Mouse (Mus musculus): ENCODE results near the gene Irf4. TPM values are rescaled to one million over a fixed set of nuclear protein-coding genes. Genes with fewer than 3 reads are reported as not detected.
A peak's percentile ranks its signal among the peaks of the same experiment; 100 is the strongest.

Gene Irf4
- polyA plus RNA-seq, 1 experiment from 2014 or later: 0.21 TPM

GRCm38 (mm10) chr13:30723858-30724257, 25.2 kb upstream of the Irf4 start:
- no peak overlapping the region for H3K27ac ChIP-seq
- H3K4me1 ChIP-seq (replicated peaks): peaks cover 16% of the 10 kb centered on the region
- no peak overlapping the region for H3K9ac ChIP-seq
- WGBS: 64% methylated on average over 8 of the region's 8 CpGs
- no peak for ATAC-seq (ENCODE audit: low FRiP score)
- no peaks in the 10 kb centered on the region for H3K9me3 ChIP-seq
- no peak overlapping the region for H3K4me3 ChIP-seq
- no peak overlapping the region for H3K4me2 ChIP-seq
- no peaks in the 10 kb centered on the region for H3K27me3 ChIP-seq
- no peaks in the 10 kb centered on the region for H3K36me3 ChIP-seq

- no peak overlapping the region for H3K27ac ChIP-seq
- no peaks in the 10 kb centered on the region for H3K9me3 ChIP-seq
- H3K4me3 ChIP-seq: no peak overlapping the region
- H3K4me1 ChIP-seq (replicated peaks): peaks cover 16% of the 10 kb centered on the region
- no peaks in the 10 kb centered on the region for H3K27me3 ChIP-seq
- WGBS: 23% methylated on average over 7 of the region's 7 CpGs
- H3K36me3 ChIP-seq: no peaks in the 10 kb centered on the region
- no peak for ATAC-seq (ENCODE audit: low FRiP score)
- H3K9ac ChIP-seq: 0 out of 2 replicates have a peak overlapping the region, but pooled peaks have one; percentile 29
- no peak overlapping the region for H3K4me2 ChIP-seq
These were observed 24.2 kb upstream of the Irf4 start for GRCm38 (mm10) chr13:30724691-30725271.

DNA sequence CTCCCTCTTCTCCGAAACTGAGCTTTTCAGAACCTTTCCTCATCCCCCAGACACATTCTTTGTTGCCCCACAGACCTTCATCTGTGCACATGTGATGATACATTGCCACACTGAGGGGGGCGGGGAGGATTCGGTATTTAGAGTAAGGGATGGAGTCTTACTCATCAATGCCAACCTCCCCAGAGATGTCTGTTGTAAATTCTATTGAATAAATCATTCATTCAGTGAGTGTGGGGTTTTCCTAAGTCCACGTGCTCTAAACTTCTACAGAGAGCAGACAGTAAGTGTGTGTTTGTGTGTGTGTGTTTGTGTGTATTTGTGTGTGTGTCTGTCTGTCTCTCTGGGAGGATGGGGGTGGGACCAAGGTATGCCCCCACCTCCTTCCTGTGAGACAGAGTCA, 22.1 kb upstream of the Irf4 start:
- H3K4me1 ChIP-seq (replicated peaks): peaks cover 16% of the 10 kb centered on the region
- H3K27ac ChIP-seq: no peak overlapping the region
- H3K27me3 ChIP-seq: no peaks in the 10 kb centered on the region
- H3K9me3 ChIP-seq: no peaks in the 10 kb centered on the region
- H3K9ac ChIP-seq: no peak overlapping the region
- ATAC-seq (ENCODE audit: low FRiP score): no peak
- H3K36me3 ChIP-seq: no peaks in the 10 kb centered on the region
- no peak overlapping the region for H3K4me3 ChIP-seq
- no peak overlapping the region for H3K4me2 ChIP-seq
- WGBS: 85% methylated on average over 4 of the region's 4 CpGs

DNA sequence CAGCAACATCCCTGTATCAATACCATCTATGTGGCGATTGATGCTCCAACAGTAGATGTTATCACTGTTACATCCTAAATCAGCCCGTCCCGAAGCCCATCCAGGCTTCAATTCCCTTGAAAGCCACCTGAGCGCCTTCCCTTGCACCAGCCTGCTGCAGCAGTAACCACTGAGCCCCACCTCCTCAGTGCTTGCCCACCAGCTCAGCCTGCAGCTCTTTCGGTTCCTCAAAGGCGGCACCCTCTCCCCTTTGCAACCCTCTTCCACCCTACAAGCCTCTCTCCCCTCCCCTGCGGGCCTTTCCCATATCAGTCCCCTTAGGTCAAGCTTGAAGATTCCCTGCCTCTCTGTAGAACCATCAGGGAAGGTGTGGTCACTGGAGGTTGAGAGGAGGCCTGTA, 20.9 kb upstream of the Irf4 start:
- H3K9me3 ChIP-seq: no peaks in the 10 kb centered on the region
- no peak overlapping the region for H3K4me3 ChIP-seq
- H3K27me3 ChIP-seq: no peaks in the 10 kb centered on the region
- no peak overlapping the region for H3K4me2 ChIP-seq
- WGBS: 92% methylated on average over 7 of the region's 7 CpGs
- no peak overlapping the region for H3K27ac ChIP-seq
- no peak for ATAC-seq (ENCODE audit: low FRiP score)
- no peak overlapping the region for H3K9ac ChIP-seq
- peaks cover 9% of the 10 kb centered on the region; the same call in 1 of the 2 replicates for H3K4me1 ChIP-seq (replicated peaks)
- H3K36me3 ChIP-seq: no peaks in the 10 kb centered on the region

- H3K27ac ChIP-seq: no peak overlapping the region
- H3K27me3 ChIP-seq: no peaks in the 10 kb centered on the region
- H3K4me1 ChIP-seq (replicated peaks): peaks cover 9% of the 10 kb centered on the region; the same call in 1 of the 2 replicates
- no peaks in the 10 kb centered on the region for H3K9me3 ChIP-seq
- ATAC-seq (ENCODE audit: low FRiP score): no peak
- no peak overlapping the region for H3K9ac ChIP-seq
- H3K36me3 ChIP-seq: no peaks in the 10 kb centered on the region
- whole genome bisulfite sequencing: 61% methylated on average over 6 of the region's 6 CpGs
- no peak overlapping the region for H3K4me3 ChIP-seq
- no peak overlapping the region for H3K4me2 ChIP-seq
These were observed 19.8 kb upstream of the Irf4 start for GRCm38 (mm10) chr13:30729245-30729644.

DNA sequence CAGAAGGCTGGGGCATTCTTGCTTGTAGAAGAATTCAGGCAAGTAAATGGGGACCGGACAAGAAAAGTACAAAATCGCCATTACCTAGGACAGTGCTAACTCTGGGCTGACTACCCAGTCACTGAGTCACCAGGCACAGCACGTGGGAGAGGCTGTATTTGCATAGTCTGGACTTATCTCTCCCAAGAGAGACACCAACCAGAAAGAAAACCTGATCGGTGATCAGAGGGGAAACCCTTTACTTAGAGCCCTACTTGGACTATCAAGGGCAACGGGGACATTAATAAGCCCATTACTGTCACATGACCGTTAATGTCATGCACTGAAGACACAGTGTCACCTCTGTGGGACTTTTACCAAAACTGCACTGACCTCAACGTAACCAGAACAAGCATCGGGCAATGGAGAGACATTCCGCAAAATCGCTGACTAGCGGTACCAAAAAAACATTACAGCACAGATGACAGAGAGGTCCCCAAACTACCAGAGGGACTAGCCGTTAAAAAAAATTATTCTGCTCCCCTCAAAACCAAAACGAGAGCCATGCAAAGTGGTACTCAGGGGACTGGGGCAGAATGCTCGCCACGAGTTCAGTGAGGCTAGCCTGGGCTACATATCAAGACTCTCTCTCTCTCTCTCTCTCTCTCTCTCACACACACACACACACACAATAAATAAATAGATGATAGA, 18.8 kb upstream of the Irf4 start:
- no peaks in the 10 kb centered on the region for H3K27me3 ChIP-seq
- ATAC-seq (ENCODE audit: low FRiP score): no peak
- peaks cover 1% of the 10 kb centered on the region; the same call in 1 of the 2 replicates for H3K4me1 ChIP-seq (replicated peaks)
- H3K27ac ChIP-seq: no peak overlapping the region
- no peak overlapping the region for H3K4me3 ChIP-seq
- H3K36me3 ChIP-seq: no peaks in the 10 kb centered on the region
- 88% methylated on average over 15 of the region's 15 CpGs for WGBS
- no peak overlapping the region for H3K9ac ChIP-seq
- H3K4me2 ChIP-seq: no peak overlapping the region
- no peaks in the 10 kb centered on the region for H3K9me3 ChIP-seq

DNA sequence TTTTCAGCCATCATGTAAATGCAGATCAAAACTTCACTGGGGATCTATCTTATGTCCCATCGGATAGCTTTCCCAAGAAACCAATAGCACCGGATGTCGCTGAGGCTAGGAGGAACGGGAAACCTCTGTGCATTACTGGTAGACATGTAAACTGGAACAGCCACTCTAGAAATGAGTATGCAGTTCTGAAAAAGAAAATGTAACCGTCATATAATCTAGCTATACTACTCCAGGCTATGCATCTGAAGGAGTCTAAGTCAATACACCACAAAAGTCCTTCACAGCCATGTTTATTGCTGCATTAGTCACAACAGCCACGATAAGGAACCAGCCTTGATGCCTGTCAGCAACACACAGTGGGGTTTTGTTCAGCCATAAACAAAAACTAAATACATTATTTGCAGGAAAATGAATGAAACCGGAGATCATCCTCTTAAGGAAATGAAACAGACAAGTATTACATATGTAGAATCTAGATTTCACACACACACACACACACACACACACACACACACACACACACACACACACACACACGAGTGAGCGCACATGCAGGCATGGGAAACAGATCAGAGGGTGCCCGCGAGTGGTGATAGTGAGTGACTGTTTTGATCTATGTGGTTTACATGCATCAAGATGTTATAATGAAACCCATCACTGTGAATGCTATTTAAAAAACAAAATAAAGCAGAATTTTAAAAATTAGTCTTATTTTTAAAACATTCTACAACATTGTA, 16.1 kb upstream of the Irf4 start:
- H3K4me1 ChIP-seq (replicated peaks): no peaks in the 10 kb centered on the region
- no peaks in the 10 kb centered on the region for H3K9me3 ChIP-seq
- H3K4me2 ChIP-seq: no peak overlapping the region
- H3K27ac ChIP-seq: no peak overlapping the region
- H3K4me3 ChIP-seq: no peak overlapping the region
- WGBS: 87% methylated on average over 11 of the region's 11 CpGs
- no peaks in the 10 kb centered on the region for H3K27me3 ChIP-seq
- no peak for ATAC-seq (ENCODE audit: low FRiP score)
- H3K9ac ChIP-seq: no peak overlapping the region
- H3K36me3 ChIP-seq: no peaks in the 10 kb centered on the region

DNA sequence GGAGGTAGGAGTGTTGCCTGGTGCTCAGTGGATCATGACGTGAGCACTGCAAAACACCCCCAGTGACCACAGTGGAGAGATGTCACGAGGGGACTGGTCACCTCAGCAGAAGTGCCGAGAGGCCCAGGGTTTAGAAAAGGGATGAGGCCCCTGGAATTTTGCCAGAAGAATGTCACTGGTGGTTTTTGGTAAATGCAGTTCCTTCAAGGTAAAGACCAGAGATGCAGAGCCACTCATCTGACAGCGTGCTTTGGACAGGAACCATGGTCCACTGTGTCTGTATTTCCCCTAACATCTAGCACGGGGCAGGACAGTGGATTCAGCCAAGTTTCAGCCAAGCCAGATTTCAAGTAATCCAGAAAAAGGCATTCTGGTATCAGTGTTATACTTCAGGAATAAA, 12.3 kb upstream of the Irf4 start:
- Histone ChIP-seq H3K27ac (no peak overlapping the region), H3K4me2 (no peak overlapping the region), H3K4me1 (replicated peaks) (no peaks in the 10 kb centered on the region), H3K9ac (no peak overlapping the region), H3K27me3 (no peaks in the 10 kb centered on the region), H3K36me3 (no peaks in the 10 kb centered on the region), H3K4me3 (no peak overlapping the region), H3K9me3 (no peaks in the 10 kb centered on the region)
- ATAC-seq (ENCODE audit: low FRiP score): no peak
- WGBS: 92% methylated on average over 5 of the region's 5 CpGs

DNA sequence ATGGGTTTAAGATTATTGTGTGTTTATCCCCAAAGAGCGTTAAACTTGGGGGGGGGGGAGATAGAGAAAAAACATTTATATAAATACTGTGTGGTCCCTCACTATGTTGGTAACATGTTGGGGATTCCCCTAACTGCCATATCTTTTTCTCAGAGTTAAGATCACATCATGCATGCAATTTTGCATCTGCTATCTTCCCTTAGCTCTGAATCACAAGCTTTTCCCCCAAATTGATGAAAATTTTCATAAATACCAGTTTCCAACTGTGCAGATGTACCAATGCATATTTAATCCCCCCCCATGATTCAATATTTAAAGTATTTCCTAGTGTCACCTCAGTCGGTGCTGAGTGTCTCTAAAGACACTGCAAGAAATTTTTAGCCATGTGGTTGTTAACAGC, 11.8 kb upstream of the Irf4 start:
- no peaks in the 10 kb centered on the region for H3K36me3 ChIP-seq
- H3K9me3 ChIP-seq: no peaks in the 10 kb centered on the region
- ATAC-seq (ENCODE audit: low FRiP score): no peak
- no peaks in the 10 kb centered on the region for H3K27me3 ChIP-seq
- H3K4me1 ChIP-seq (replicated peaks): no peaks in the 10 kb centered on the region
- 94% methylated on average over 2 of the region's 2 CpGs for WGBS
- H3K9ac ChIP-seq: no peak overlapping the region
- no peak overlapping the region for H3K27ac ChIP-seq
- no peak overlapping the region for H3K4me3 ChIP-seq
- H3K4me2 ChIP-seq: no peak overlapping the region

DNA sequence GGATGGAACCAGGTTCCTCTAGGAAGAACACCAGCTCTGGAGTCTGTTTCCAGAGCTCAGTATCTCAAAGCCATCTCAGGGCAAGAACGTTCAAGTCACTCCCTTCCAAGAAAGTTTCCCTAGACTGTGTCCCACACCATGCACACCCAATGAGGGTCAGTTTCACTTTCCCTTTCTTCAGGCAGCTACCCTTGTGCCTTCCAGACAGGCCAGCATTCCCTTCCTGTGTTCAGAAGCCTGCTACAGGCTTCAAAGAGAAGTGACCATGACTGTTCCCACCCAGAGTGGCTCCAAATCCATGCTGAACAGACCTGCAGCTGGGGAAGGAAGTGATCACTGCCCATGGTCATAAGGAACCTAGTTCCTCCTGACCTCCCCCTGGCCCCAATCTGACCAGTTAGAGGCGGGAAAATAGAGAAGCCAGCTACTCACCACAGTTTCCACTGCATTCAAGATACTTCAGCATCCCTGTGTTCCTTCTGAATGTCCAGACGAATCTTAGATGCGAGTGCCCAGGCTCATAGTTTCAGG, 10.7 kb upstream of the Irf4 start:
- no peaks in the 10 kb centered on the region for H3K27me3 ChIP-seq
- H3K27ac ChIP-seq: no peak overlapping the region
- H3K9me3 ChIP-seq: no peaks in the 10 kb centered on the region
- no peak overlapping the region for H3K4me3 ChIP-seq
- WGBS: 92% methylated on average over 4 of the region's 4 CpGs
- ATAC-seq (ENCODE audit: low FRiP score): no peak
- H3K36me3 ChIP-seq: no peaks in the 10 kb centered on the region
- H3K4me2 ChIP-seq: no peak overlapping the region
- no peak overlapping the region for H3K9ac ChIP-seq
- H3K4me1 ChIP-seq (replicated peaks): no peaks in the 10 kb centered on the region

DNA sequence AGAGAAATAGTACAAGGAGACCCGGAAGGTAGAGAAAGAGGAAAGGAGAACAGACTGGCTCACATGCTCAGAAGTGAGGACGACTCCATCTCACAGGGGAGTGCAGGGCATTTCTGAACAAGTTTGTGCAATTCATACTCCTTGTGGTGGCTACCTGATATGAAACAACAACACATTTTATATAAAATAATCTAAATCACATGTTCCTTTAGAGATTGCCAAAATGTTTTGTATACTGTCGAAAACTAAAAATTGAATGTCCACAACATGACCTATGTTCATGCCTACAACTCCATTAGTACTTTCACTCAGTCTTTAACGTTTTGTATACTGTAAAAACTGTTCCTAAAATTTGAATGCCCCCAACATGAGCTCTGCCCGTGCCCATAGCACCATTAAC, 7.9 kb upstream of the Irf4 start:
- Histone ChIP-seq H3K27ac (no peak overlapping the region), H3K9ac (no peak overlapping the region), H3K4me3 (no peak overlapping the region), H3K9me3 (no peaks in the 10 kb centered on the region), H3K36me3 (no peaks in the 10 kb centered on the region), H3K27me3 (peaks cover 5% of the 10 kb centered on the region), H3K4me1 (replicated peaks) (no peaks in the 10 kb centered on the region), H3K4me2 (no peak overlapping the region)
- 84% methylated on average over 5 of the region's 5 CpGs for WGBS
- no peak for ATAC-seq (ENCODE audit: low FRiP score)

DNA sequence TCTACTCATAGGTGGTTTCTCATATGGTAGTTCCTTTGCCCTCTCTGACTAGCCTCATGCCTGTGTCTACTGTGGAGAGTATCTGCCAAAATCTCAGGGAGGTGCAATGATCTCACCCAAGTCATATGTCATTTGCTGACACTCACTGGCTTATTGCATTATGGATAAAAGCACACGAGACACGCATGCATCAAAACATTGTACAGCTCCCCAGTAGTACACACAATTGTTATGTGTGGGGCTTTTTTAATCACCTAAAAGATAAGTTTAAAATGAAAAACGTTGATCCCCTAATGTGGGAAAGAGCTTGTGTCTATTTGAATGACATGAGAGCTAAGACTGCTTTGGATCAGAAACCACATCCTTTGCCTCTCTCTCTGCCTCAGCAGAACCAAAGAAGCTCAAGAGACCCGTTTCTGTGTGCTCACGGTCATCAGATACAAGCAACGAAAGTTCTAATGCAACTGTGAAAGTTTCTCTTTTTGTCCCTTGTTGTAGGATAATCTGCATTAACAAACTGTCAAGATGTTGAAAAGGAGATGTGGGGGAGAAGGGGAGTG, 6.5 kb upstream of the Irf4 start:
- no peak overlapping the region for H3K27ac ChIP-seq
- no peak overlapping the region for H3K9ac ChIP-seq
- WGBS: 82% methylated on average over 6 of the region's 6 CpGs
- no peaks in the 10 kb centered on the region for H3K9me3 ChIP-seq
- no peaks in the 10 kb centered on the region for H3K4me1 ChIP-seq (replicated peaks)
- no peak overlapping the region for H3K4me2 ChIP-seq
- H3K36me3 ChIP-seq: no peaks in the 10 kb centered on the region
- H3K4me3 ChIP-seq: no peak overlapping the region
- ATAC-seq (ENCODE audit: low FRiP score): no peak
- H3K27me3 ChIP-seq: peaks cover 16% of the 10 kb centered on the region
